Mouse (Mus musculus): ENCODE measurements at regions not wholly inside any gene's neighbourhood (a gene's known extent, or its start where the extent isn't known, plus 50 kb on each side); places are given as distances from the start of the nearest gene placed in this dataset.

- 21% methylated on average over 2 of the region's 2 CpGs for WGBS
Observed at GRCm38 (mm10) chrX:142623359-142623758, 57.8 kb upstream of the Tmem164 start.

DNA sequence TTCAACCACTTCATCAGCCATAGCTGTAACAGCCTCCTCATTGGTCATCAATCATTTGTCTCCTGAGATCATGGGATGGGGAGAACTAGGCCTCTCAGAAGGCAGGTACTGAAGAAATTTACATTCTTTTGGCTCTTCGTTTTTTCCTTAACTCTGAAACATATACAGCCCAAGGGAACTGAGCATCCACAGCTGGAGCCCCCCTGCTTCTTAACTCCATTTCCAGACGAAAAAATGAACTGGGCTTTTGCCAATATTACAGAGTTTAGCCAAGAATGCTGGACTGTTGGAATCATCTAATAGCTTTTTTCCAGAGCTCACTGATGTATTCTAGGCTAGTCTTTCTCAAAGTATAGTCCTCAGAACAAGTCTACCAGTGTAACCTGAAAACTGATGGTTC lies 57.3 kb upstream of the Tmem164 start:
- DNase-seq (ENCODE audit: low read depth, low spot score), result no peak
- 61% methylated on average over 2 of the region's 2 CpGs for WGBS

More at GRCm38 (mm10) chrX:142623359-142623758, 57.8 kb upstream of the Tmem164 start:
- DNase-seq (ENCODE audit: low read depth, low spot score), result no peak

Data from large intestine, adult 2 months (tissue).